Mouse (Mus musculus) liver, postnatal 0 days (tissue): ENCODE measurements around the gene Timm22. TPM values are rescaled to one million over a fixed set of nuclear protein-coding genes. Genes with fewer than 3 reads are reported as not detected.

Experiments
- ATAC-seq: fragments of 200-750 bp; cut with Nextera tagmentation; 2 replicates; pipeline ENCODE4 v1.8.0; 2017; ENCODE audit warnings: mild to moderate bottlenecking, moderate library complexity
- DNase-seq: peaks from one replicate; pipeline ENCODE4 v3.0.0-alpha.2; 2016
- H3K27ac ChIP-seq: fragments of 300-500 bp; sonication (generic); 2 replicates; pipeline ENCODE4 v1.5.1; 2014; ENCODE audit warnings: antibody characterized with exemption, moderate library complexity, mild to moderate bottlenecking, low read depth
- H3K27me3 ChIP-seq: fragments of 300-500 bp; sonication (generic); 2 replicates; pipeline ENCODE4 v1.6.1; 2014; ENCODE audit warnings: low read length, control low read depth, mixed read lengths; ENCODE audit not compliant: insufficient read depth
- H3K36me3 ChIP-seq: fragments of 300-500 bp; sonication (generic); replicated peaks from 2 replicates; pipeline ENCODE4 v1.6.1; 2014; ENCODE audit warnings: mild to moderate bottlenecking, control low read depth, low read length, moderate library complexity, mixed read lengths; ENCODE audit not compliant: insufficient read depth
- H3K4me1 ChIP-seq: fragments of 300-500 bp; sonication (generic); 2 replicates; pipeline ENCODE4 v1.6.1; 2014; ENCODE audit warnings: antibody characterized with exemption, mild to moderate bottlenecking, control low read depth; ENCODE audit not compliant: insufficient read depth
- H3K4me2 ChIP-seq: fragments of 300-500 bp; sonication (generic); 2 replicates; pipeline ENCODE4 v1.6.1; 2014; ENCODE audit warnings: low read depth, mild to moderate bottlenecking, low read length, moderate library complexity, mixed read lengths
- H3K4me3 ChIP-seq: fragments of 300-500 bp; sonication (generic); 2 replicates; pipeline ENCODE4 v1.5.1; 2014; ENCODE audit warnings: low read depth, low read length
- H3K9ac ChIP-seq: fragments of 300-500 bp; sonication (generic); replicated peaks from 2 replicates; pipeline ENCODE4 v1.6.1; 2014; ENCODE audit warnings: mild to moderate bottlenecking, moderate library complexity
- H3K9me3 ChIP-seq: fragments of 300-500 bp; sonication (generic); 2 replicates; pipeline ENCODE4 v1.6.1; 2016; ENCODE audit warnings: mild to moderate bottlenecking, control low read depth, low read length, mixed read lengths
- CTCF ChIP-seq: sonication (generic); IDR thresholded peaks from 2 replicates; pipeline ENCODE4 v1.5.1; 2016; ENCODE audit warnings: antibody characterized with exemption, low read depth
- EP300 ChIP-seq: IDR thresholded peaks from 2 replicates; pipeline ENCODE4 v1.6.1; 2016; ENCODE audit warnings: antibody characterized with exemption, low read depth, mild to moderate bottlenecking
- WGBS: fragments of 180-500 bp; shearing (Covaris S2); extraction: QIAGEN DNeasy Blood & Tissue Kit; methylation state at CpG from one replicate; pipeline ENCODE4 v1.1.7; 2014; ENCODE audit not compliant: insufficient replicate concordance; 5-methylcytosine and 5-hydroxymethylcytosine counted together
- polyA plus RNA-seq: library from polyadenylated mRNA; unstranded; fragments of >200 nt; fragmentation: Nextera tagmentation; extraction: Ambion mirVana; gene quantifications from 2 replicates; pipeline ENCODE4 v1.2.1, GENCODE M21; 2015

Timm22 gene
- polyA plus RNA-seq = 35.0 and 38.4 TPM in 2 replicates

DNA sequence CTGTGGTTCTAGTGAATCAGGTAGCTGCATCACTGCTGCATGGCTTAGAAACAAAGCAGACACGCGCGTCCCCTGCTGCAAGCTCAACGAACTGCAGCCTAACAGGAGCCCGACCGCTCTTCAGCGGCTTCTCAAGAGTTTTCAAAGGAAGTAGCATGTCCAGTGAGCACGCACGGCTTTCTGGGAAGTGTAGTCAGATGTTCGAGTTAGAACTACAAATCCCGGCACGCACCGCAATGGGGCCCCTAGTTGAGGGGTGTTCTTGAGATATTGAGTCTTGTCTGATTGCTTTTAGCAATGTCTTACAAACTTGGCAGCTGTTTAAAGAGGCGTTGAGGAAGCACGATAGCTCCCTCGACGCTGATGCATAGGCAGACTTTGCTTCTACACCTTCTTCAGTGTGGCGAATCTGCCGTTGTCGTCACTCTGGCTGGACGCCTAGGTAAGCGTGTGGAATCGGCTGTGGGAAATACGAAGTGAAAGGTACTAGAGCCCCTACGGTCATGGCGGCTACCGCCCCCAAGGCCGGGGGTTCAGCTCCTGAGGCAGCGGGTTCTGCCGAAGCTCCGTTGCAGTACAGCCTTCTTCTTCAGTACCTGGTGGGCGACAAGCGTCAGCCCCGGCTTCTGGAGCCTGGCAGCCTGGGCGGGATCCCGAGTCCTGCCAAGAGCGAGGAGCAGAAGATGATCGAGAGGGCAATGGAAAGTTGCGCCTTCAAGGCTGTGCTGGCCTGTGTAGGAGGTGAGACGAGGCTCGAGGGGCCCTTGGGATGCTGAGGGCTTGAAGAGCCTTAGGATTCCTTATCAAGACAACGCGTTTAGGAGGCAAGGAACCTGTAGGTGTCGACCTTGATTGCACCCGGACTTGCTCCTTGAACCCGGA lies at the start of gene Timm22:
Gene Timm22 (plus strand): TSS at position 251 of the 882 bp plus-strand sequence.
- under 1% methylated on average over 46 of the region's 46 CpGs for WGBS
- H3K9ac ChIP-seq = peak within 1 kb of the TSS; percentile 93
- H3K9me3 ChIP-seq = no peaks in the 10 kb centered on the region
- no peaks in the 10 kb centered on the region for H3K27me3 ChIP-seq
- ATAC-seq (peak; percentile 99), DNase-seq (peak; percentile 95)
- TF ChIP-seq EP300 (peak; percentile 16; the same call in 1 of the 2 replicates), CTCF (peak; percentile 99)
- H3K4me2 ChIP-seq = peak within 1 kb of the TSS; percentile 82
- peaks cover 6% of the 10 kb centered on the region; the same call in 1 of the 2 replicates for H3K4me1 ChIP-seq
- H3K27ac ChIP-seq = peak within 1 kb of the TSS; percentile 52
- peaks cover 2% of the 10 kb centered on the region for H3K36me3 ChIP-seq
- H3K4me3 ChIP-seq = peak within 1 kb of the TSS; percentile 90

DNA sequence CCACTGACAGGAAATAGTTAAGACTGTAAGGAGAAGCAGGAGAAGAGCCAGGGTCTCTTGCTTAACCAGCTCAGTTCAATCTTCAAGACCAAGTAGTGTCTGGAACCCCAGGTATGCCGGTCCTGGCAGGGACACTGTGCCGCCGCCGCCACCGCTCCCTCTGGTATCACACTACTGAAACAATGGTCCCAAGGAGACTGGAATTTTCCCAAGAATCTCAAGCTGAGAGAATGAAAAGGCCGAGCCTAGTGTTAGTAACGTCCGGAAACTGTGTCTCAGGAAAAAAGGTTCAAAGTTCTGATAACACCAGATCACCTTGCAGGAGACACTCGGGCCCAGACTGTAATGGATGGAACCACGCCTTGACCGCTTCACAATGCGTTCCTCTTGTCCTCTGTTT lies 49.3 kb upstream of the Timm22 start:
- TF ChIP-seq EP300 = no peak
- no peak for TF ChIP-seq CTCF
- H3K27ac ChIP-seq = no peak overlapping the region
- no peak overlapping the region for H3K9ac ChIP-seq
- 70% methylated on average over 12 of the region's 12 CpGs for WGBS
- no peaks in the 10 kb centered on the region for H3K4me1 ChIP-seq
- no peak for ATAC-seq
- no peaks in the 10 kb centered on the region for H3K9me3 ChIP-seq
- H3K4me3 ChIP-seq = no peak overlapping the region
- no peaks in the 10 kb centered on the region for H3K27me3 ChIP-seq
- no peak for DNase-seq
- H3K4me2 ChIP-seq = no peak overlapping the region
- H3K36me3 ChIP-seq = no peaks in the 10 kb centered on the region

DNA sequence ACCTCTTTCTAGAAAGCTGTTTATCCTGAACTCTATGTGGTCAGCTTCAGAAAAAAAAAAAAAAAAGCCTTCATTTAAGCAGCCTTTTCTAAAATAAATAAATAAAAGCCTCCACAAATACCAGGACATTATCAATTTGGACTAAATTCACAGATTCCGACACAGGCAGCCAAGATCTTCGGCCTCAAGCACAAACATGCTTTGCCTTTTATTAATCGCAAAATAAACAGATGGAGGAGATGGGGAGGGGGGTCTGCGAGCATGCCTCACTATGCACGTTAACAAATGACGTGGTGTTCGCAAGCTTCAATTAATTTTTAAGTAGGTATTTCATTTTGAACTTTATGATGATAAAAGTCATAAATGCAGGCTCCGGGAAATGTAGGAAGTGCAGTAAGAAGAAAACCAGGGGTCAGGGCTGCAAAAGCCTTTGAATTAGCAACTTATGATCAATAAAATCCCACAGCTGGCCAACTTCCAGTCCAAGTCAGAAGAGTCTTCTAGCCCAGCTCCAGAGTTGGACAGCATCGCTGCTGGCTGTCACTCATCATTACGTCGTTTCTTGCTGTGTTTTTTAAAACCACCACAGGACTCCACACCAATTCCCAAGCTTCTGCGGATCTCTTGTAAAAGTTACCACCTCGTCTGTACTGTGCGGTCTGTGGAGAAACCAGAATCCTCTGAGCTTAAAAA lies 48.0 kb upstream of the Timm22 start:
- H3K36me3 ChIP-seq = no peaks in the 10 kb centered on the region
- H3K9me3 ChIP-seq = no peaks in the 10 kb centered on the region
- WGBS = 76% methylated on average over 14 of the region's 14 CpGs
- no peak overlapping the region for H3K4me2 ChIP-seq
- no peak overlapping the region for H3K4me3 ChIP-seq
- no peaks in the 10 kb centered on the region for H3K27me3 ChIP-seq
- ATAC-seq = no peak
- DNase-seq = no peak
- TF ChIP-seq CTCF (no peak), EP300 (no peak)
- no peak overlapping the region for H3K9ac ChIP-seq
- no peaks in the 10 kb centered on the region for H3K4me1 ChIP-seq
- H3K27ac ChIP-seq = no peak overlapping the region

DNA sequence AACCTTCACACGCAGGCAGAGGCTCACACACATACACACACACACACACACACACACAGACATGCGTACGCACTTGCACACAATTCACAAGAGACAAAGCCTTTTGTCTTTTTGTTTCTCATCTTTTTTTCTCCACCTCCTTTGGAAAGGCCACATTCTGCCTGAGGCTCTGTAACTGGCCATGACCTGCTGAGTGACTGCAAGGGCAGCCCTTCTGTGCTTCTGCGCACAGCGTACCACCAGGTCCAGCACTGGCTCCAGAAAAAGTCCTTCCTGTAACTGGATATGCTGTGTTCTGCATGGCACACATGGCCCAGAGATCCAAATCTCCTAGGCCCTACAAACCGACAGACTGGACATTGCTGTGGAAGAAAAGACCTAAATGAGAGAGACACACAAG lies 46.5 kb upstream of the Timm22 start:
- Histone ChIP-seq H3K4me3 (no peak overlapping the region), H3K27ac (no peak overlapping the region), H3K27me3 (no peaks in the 10 kb centered on the region), H3K36me3 (no peaks in the 10 kb centered on the region), H3K9me3 (no peaks in the 10 kb centered on the region), H3K4me2 (no peak overlapping the region), H3K4me1 (no peaks in the 10 kb centered on the region), H3K9ac (no peak overlapping the region)
- DNase-seq (no peak), ATAC-seq (no peak)
- TF ChIP-seq CTCF (no peak), EP300 (no peak)
- 85% methylated on average over 6 of the region's 6 CpGs for whole genome bisulfite sequencing

DNA sequence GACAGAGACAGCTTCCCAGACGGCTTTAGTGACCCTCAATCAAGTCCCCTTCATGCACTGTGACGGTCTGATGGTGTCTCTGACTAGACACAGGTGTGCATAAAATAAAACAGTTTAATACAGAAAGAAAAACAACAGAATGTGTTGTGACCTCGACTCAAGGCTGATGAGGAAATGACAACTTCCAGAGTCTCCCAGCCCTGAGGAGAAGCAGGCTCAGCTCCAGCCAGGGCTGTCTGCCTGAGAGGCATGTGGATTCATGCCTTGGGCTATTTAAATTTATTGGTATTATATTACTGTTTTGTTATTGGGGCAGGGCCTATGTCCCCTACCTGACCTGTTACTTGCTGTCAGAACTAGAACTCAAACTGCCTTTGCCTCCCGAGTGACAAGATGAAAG lies 45.3 kb upstream of the Timm22 start:
- no peaks in the 10 kb centered on the region for H3K36me3 ChIP-seq
- no peak overlapping the region for H3K9ac ChIP-seq
- no peak for DNase-seq
- ATAC-seq = no peak
- H3K27ac ChIP-seq = no peak overlapping the region
- no peak overlapping the region for H3K4me2 ChIP-seq
- no peaks in the 10 kb centered on the region for H3K4me1 ChIP-seq
- no peaks in the 10 kb centered on the region for H3K27me3 ChIP-seq
- TF ChIP-seq CTCF (no peak), EP300 (no peak)
- no peaks in the 10 kb centered on the region for H3K9me3 ChIP-seq
- H3K4me3 ChIP-seq = no peak overlapping the region
- 71% methylated on average over 4 of the region's 4 CpGs for WGBS

DNA sequence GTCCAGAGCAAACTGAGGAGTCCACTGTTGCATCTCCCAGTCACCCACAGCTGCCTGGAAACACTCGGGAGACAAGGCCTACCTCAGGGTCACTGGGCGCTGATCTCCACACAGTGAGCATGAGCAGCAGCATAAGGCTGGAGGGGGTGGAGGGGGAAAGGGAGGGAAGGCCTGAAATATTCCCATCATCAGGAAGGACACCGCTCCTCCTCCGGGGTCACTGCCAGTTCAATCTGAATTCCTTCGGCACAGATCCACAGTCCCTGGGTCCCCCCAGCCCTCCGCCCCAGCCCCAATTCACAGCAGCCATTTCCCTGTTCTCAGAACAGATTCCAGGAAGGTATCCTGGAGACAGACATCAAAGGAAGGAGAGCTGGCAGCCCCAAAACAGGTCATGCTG lies 43.6 kb upstream of the Timm22 start:
- Histone ChIP-seq H3K9me3 (no peaks in the 10 kb centered on the region), H3K27me3 (no peaks in the 10 kb centered on the region), H3K36me3 (no peaks in the 10 kb centered on the region), H3K4me3 (no peak overlapping the region), H3K9ac (no peak overlapping the region), H3K4me2 (no peak overlapping the region), H3K4me1 (no peaks in the 10 kb centered on the region), H3K27ac (no peak overlapping the region)
- ATAC-seq (no peak), DNase-seq (no peak)
- TF ChIP-seq EP300 (no peak), CTCF (no peak)
- WGBS = 58% methylated on average over 6 of the region's 6 CpGs
